Mouse (Mus musculus) ES-Bruce4 (cell line): ENCODE results near the gene Epc2. TPM values are rescaled to one million over a fixed set of nuclear protein-coding genes. Genes with fewer than 3 reads are reported as not detected.

Experiments used
- H3K27ac ChIP-seq: 2 replicates; pipeline ENCODE4 v1.5.1; 2012; ENCODE audit warnings: low read length, inconsistent platforms; ENCODE audit not compliant: insufficient read depth
- H3K27me3 ChIP-seq: 2 replicates; pipeline ENCODE4 v1.6.1; 2012; ENCODE audit warnings: mild to moderate bottlenecking, low read length, inconsistent platforms; ENCODE audit not compliant: control insufficient read depth, poor library complexity, insufficient read depth, severe bottlenecking
- H3K36me3 ChIP-seq: 2 replicates; pipeline ENCODE4 v1.6.1; 2012; ENCODE audit warnings: inconsistent platforms, mild to moderate bottlenecking, low read length, moderate library complexity; ENCODE audit not compliant: control insufficient read depth, poor library complexity, insufficient read depth, severe bottlenecking
- H3K4me1 ChIP-seq: one replicate; pipeline ENCODE4 v1.8.1; 2011; ENCODE audit warnings: low read length; ENCODE audit not compliant: control insufficient read depth, insufficient read depth
- H3K4me3 ChIP-seq: 2 replicates; pipeline ENCODE4 v1.5.1; 2011; ENCODE audit warnings: low read depth, mild to moderate bottlenecking, low read length
- H3K9ac ChIP-seq: 2 replicates; pipeline ENCODE4 v1.6.1; 2012; ENCODE audit warnings: low read depth, mild to moderate bottlenecking, inconsistent platforms; ENCODE audit not compliant: poor library complexity, severe bottlenecking
- H3K9me3 ChIP-seq: replicated peaks from 2 replicates; pipeline ENCODE4 v1.6.1; 2012; ENCODE audit warnings: mild to moderate bottlenecking, low read length, inconsistent platforms; ENCODE audit not compliant: control insufficient read depth, poor library complexity, insufficient read depth, severe bottlenecking
- CTCF ChIP-seq: IDR thresholded peaks from one replicate; pipeline ENCODE4 v1.8.1; 2011; ENCODE audit warnings: low read depth, low read length
- EP300 ChIP-seq: IDR thresholded peaks from 2 replicates; pipeline ENCODE4 v1.6.1; 2011; ENCODE audit warnings: low read depth, low read length; ENCODE audit not compliant: insufficient read depth
- POLR2A ChIP-seq: IDR thresholded peaks from one replicate; pipeline ENCODE4 v1.8.1; 2011; ENCODE audit warnings: low read length; ENCODE audit not compliant: insufficient read depth
- polyA plus RNA-seq: library from polyadenylated mRNA; stranded (reverse); fragments of >200 nt; gene quantifications from 2 replicates; pipeline ENCODE4 v1.2.4, GENCODE M21; 2011; ENCODE audit warnings: low read depth; ENCODE audit not compliant: missing spikeins, insufficient read depth, insufficient read length

The Epc2 gene
- polyA plus RNA-seq, 1 experiment, result 38.8 TPM

DNA sequence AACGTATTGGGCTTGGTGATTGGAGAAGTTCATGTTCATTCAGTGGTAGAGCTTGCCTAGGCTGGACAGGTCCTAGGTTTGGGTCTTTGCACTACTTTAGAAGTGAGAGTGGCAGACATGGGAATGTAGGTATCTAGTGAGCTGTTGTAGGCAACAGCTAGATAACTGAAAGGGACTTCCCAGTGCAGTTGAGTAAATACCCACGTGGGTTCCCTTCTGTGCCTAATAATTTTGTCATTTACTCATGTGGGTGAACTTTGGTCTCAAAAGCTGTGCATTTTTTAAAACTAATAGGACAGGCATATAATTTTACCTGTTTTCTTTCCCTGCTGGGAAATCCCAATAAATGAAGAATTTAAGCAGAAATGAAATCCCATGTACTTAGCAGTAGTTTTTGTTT, 88.5 kb downstream of the Epc2 start:
- no peak overlapping the region for H3K4me3 ChIP-seq
- peaks cover 9% of the 10 kb centered on the region for H3K36me3 ChIP-seq
- H3K27ac ChIP-seq, result no peak overlapping the region
- H3K4me1 ChIP-seq, result no peaks in the 10 kb centered on the region
- no peaks in the 10 kb centered on the region for H3K27me3 ChIP-seq
- H3K9me3 ChIP-seq, result no peaks in the 10 kb centered on the region
- no peak overlapping the region for H3K9ac ChIP-seq
- TF ChIP-seq CTCF, result no peak
- TF ChIP-seq POLR2A, result no peak
- TF ChIP-seq EP300, result no peak

DNA sequence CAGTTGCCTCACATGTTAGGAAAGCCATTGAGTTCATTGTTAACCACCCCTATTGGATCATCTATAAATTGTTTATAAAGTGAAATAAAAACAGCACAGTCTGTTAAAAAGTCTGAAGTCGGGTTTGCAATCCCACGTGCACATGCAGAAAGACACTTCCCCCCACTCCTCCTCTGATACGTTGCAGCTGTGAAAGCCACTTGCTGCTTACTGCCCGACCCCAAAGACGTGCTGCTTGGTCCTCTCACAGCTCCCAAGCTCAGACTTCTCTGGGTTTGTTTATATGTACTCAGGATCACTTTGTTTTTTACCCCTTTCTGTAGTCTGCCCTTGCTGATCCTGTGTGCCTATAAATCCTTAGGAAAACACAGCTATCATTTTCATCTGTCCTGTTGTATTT, 96.5 kb downstream of the Epc2 start:
- Histone ChIP-seq H3K9me3 (no peaks in the 10 kb centered on the region), H3K4me1 (peaks cover 1% of the 10 kb centered on the region), H3K27me3 (no peaks in the 10 kb centered on the region), H3K9ac (no peak overlapping the region), H3K27ac (no peak overlapping the region), H3K4me3 (no peak overlapping the region), H3K36me3 (peaks cover 7% of the 10 kb centered on the region)
- no peak for TF ChIP-seq CTCF

DNA sequence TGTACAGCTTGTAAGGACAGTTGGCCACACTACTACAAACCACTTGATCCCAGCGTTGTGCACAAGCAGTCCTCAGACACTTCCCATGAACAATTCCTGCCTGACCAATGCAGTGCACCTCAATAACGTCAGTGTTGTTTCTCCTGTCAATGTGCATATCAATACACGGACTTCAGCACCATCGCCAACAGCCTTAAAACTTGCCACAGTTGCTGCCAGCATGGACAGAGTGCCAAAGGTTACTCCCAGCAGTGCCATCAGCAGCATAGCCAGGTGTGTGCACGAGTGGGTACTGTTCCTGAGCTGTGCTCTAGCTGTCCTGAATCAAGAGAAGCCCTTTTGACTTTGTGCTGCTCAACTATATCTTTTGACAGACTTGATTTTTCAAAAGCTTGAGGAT, 97.2 kb downstream of the Epc2 start:
- peaks cover 1% of the 10 kb centered on the region for H3K4me1 ChIP-seq
- H3K9me3 ChIP-seq, result 0 out of 2 replicates have a peak, but pooled peaks cover under 1% of the 10 kb centered on the region
- TF ChIP-seq CTCF (no peak), POLR2A (no peak), EP300 (no peak)
- peaks cover 7% of the 10 kb centered on the region for H3K36me3 ChIP-seq
- no peaks in the 10 kb centered on the region for H3K27me3 ChIP-seq
- no peak overlapping the region for H3K27ac ChIP-seq
- no peak overlapping the region for H3K9ac ChIP-seq
- no peak overlapping the region for H3K4me3 ChIP-seq

DNA sequence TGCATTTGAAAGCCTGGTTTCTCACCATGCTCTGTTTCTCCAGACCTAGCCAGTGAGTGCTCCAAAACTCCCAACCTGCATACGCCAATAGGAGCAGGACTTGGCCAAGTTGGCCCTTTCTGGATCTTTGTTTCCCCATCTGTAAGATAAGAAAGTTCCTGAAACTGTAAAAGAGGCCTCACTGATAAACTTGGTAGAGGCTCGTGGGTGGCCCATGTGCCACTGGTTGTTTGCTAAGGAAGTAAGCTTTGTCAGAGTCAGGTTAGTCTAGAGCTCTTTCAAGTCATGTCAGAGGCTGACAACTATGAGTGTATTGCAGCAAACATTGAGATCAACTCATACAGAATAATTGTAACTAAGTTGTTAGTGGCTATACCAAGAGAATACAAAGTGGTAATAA, 101.8 kb downstream of the Epc2 start:
- Histone ChIP-seq H3K27ac (no peak overlapping the region), H3K27me3 (no peaks in the 10 kb centered on the region), H3K9ac (no peak overlapping the region), H3K9me3 (0 out of 2 replicates have a peak, but pooled peaks cover 3% of the 10 kb centered on the region), H3K4me3 (no peak overlapping the region), H3K4me1 (no peaks in the 10 kb centered on the region), H3K36me3 (peaks cover 5% of the 10 kb centered on the region)
- TF ChIP-seq EP300 (no peak), POLR2A (no peak), CTCF (no peak)

DNA sequence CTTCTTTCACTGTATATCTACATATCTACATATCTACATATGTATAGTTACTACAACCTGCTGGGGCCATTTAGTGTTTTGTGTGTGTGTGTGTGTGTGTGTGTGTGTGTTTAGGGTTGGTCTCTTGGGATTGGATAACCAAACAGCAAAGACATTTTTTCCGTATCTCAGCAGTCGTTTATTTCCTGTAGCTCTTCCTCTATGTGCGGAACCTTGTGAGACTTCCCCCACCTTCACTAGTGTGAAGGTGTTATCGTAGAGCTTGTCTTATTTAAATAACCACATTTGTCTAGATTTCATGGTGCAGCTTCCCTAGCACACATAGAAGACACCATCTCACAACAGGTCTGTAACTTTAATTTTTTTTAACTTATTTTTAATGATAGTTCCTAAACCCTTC, 106.1 kb downstream of the Epc2 start:
- Histone ChIP-seq H3K27ac (no peak overlapping the region), H3K9ac (no peak overlapping the region), H3K9me3 (peaks cover 15% of the 10 kb centered on the region), H3K4me3 (no peak overlapping the region), H3K4me1 (no peaks in the 10 kb centered on the region), H3K36me3 (no peaks in the 10 kb centered on the region), H3K27me3 (no peaks in the 10 kb centered on the region)
- TF ChIP-seq POLR2A (no peak), CTCF (no peak), EP300 (no peak)

DNA sequence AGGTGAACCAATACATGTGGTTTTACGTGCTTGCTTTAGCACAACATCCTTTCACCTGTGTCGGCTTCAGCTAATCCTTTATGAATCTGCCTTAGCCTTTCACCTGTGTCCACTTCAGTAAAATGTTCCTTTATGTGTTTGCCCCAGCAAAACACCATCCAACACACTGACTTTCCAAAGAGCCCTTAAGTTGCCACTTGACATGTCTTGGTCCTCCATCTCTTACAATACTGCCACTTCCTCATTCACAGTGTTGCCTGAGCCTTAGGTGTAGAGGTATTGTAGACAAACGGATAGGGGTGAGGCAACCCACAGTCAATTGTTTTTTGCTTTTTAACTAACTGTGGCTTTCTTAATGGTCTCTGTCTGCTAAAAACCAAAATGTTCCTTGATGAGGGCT, 107.1 kb downstream of the Epc2 start:
- no peaks in the 10 kb centered on the region for H3K36me3 ChIP-seq
- H3K9me3 ChIP-seq, result peaks cover 15% of the 10 kb centered on the region
- no peaks in the 10 kb centered on the region for H3K4me1 ChIP-seq
- H3K27ac ChIP-seq, result no peak overlapping the region
- TF ChIP-seq CTCF (no peak), EP300 (no peak), POLR2A (no peak)
- no peak overlapping the region for H3K4me3 ChIP-seq
- H3K9ac ChIP-seq, result no peak overlapping the region
- H3K27me3 ChIP-seq, result no peaks in the 10 kb centered on the region
